Mouse (Mus musculus) kidney, adult 18-20 months (tissue): Measurements from ENCODE around the gene Agap2.

ENCODE experiments used
- DNase-seq: peaks from one replicate; pipeline ENCODE4 v3.0.0; 2021

Agap2 gene

GRCm38 (mm10) chr10:127078001-127078676 lies 3.1 kb downstream of the Agap2 start:
- DNase-seq = no peak

DNA sequence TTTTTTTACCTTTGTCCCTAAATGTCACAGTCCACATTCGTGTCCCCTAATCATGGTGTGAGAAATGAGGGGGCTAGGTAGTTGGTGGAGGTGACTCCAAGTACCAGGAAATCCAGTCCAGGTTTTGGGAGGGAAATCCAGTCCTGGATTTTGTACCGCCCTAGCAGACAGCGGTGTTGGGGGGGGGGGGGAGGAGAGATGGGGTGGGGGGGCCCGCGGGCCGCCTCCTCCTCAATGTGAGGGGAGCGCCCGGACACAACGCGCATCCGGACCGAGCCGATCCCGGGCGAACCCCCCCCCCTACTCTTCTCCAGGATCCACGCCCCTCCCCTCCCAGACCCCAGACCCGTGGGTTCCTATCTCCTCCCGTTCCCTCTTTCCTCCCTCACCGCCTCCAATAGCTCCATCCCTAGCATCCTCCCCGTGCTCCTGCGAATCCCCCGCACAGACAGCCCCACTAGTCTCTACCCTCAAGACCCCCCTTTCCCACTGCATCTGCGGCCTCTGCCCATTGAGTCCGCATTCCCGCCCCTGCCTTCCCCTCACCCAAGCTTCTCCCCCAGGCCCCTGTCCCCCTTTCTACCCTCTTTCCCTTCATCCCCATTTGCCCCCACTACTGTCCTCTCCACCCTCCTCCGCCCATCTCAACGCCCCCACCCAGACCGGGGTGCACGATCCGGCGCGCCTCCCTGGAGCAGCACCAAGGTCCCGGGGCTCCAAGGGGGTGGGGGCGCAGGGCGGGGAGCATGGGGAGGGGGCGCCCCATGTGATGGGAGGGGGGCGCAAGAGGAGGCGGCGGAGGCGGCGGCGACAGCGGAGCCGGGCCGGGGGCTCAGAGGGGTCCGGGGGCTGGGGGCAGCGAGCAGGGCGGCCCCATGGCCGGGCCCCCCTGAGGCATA lies 3.8 kb downstream of the Agap2 start:
- no peak for DNase-seq

- no peak for DNase-seq
Observed at GRCm38 (mm10) chr10:127079665-127080391, 4.7 kb downstream of the Agap2 start.

- DNase-seq = no peak
Observed at GRCm38 (mm10) chr10:127080901-127081780, 6.1 kb downstream of the Agap2 start.

- no peak for DNase-seq
Observed at GRCm38 (mm10) chr10:127081996-127082620, 7.0 kb downstream of the Agap2 start.

GRCm38 (mm10) chr10:127083292-127083914 lies 8.3 kb downstream of the Agap2 start:
- DNase-seq = no peak

DNA sequence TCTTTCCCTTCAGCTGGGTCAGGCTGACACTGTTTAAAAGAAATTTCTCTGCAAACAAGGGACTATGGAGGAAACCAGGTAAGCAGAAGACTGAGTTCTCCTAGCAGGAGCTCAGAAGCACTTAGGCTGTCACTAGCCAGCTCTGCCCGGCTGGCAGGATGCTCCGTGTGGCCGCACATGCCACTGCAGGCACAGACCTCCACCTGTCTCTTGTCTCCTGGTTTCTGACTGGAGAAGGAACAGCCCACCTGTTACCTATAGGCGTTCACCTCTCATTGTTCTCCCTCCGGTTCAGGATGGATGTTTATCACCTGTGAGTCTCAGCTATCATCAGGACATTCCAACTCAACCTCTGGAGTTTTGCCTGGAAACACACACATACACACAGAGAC lies 8.8 kb downstream of the Agap2 start:
- DNase-seq = no peak

- no peak for DNase-seq
Observed at GRCm38 (mm10) chr10:127085052-127085451, 10.0 kb downstream of the Agap2 start.

GRCm38 (mm10) chr10:127085633-127086032 lies 10.5 kb downstream of the Agap2 start:
- no peak for DNase-seq

DNA sequence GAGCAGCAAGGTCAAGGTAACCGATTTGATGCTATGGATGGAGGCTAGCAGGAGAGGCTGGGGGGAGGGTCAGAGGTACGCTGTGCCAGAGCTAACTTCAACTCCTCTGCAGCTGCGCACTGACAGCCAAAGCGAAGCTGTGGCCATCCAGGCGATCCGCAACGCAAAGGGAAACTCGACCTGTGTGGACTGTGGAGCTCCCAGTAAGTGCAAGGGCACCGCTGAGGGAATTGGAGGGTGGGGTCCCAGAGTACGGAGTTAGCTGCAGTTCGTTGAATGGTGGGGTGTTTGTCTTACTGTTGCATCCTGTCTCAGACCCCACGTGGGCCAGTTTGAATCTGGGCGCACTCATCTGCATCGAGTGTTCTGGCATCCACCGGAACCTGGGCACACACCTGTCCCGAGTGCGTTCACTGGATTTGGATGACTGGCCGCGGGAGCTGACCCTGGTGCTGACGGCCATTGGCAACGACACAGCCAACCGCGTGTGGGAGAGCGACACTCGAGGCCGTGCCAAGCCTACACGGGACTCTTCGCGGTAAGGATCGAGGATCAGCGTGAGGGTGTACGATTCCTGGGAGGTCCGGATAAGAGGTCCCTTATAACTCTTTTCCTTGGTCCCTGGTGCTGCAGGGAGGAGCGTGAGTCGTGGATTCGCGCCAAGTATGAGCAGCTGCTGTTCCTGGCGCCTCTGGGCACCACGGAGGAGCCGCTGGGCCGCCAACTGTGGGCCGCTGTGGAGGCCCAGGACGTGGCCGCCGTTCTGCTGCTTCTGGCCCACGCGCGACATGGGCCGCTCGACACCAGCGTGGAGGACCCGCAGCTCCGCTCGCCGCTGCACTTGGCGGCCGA lies 15.7 kb downstream of the Agap2 start:
- DNase-seq = peak; percentile 76

GRCm38 (mm10) chr10:127091507-127092396 lies 16.7 kb downstream of the Agap2 start:
- DNase-seq = peak; percentile 39

- DNase-seq = no peak
Observed at GRCm38 (mm10) chr10:127092742-127093141, 17.7 kb downstream of the Agap2 start.

- DNase-seq = peak; percentile 16
Observed at GRCm38 (mm10) chr10:127094382-127094802, 19.3 kb downstream of the Agap2 start.

DNA sequence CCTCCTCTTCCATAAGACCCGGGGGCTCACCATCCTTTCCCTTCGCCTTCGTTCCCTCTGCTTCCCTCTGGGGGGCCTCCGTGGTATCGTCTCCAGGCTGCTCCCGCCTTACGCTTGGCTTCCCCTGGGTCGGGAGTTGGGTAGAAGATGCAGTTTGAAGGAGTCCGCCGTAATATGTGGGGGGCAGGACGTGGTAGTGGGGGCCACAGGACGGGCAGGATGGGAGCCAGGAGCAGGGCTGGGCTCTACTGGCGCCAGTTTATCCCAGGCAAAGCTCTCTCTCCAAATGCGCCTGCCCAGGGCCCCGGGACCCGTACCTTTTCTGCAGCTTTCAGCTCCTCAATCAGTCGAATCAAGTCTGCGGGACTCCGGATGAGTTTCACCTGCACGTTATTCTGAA lies 23.4 kb downstream of the Agap2 start:
- no peak for DNase-seq

DNA sequence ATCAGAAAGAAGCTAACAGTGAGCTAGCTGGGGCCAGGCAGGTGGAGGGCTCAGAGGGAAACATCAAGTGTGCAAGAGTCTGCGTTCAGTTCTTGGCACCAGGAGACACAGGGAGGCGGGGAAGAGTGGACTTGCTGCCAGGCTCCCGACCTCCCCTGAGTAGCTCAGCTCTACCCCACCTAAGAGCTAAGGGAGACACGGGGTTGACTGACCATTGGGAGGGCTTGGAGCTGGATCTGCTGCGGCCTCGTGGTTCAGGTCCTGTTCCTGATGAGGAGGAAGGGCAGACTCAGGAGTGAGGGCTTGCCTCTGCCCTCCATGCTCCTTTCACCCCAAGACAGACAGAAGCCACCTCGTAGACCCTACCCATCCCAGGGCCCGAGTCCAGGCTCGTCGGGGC lies 24.1 kb downstream of the Agap2 start:
- no peak for DNase-seq

- DNase-seq = no peak
Observed at GRCm38 (mm10) chr10:127099868-127100267, 24.8 kb downstream of the Agap2 start.

DNA sequence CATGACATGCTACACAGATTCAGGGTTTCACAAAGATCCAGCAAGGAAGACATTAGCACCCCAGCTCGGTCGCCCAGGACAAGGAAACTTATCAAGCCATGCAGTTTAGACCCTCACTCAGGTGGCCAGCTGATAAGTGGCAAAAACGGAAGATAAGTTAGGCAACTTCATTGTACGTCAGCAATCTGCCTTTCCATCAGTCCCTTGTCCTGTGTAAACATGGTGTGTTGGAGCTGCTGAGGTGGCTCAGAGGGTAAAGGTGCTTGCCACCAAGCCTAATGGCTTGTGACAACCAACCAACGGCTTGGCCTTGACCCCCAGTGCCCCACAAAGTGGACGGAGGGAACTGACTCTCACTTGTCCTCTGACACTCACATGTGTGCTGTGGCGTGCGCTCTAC lies 25.3 kb downstream of the Agap2 start:
- no peak for DNase-seq

DNA sequence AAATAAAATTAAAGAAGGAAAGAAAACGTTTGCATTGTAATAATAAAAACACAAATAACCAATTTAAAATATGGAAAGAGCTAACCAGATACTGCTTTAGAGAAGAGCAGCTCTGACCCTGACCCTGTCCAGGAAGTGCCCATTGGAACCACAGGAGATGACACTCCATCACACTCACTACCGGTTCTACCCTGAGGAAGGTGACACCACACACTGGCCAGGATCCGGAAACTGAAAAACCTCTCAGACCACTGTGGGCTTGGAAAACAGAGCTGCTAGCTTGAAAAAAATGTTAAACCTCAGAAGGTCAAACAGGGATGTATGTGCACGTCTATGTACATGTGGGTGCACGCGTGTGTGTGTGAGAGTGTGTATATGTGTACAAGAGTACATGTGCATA lies 26.1 kb downstream of the Agap2 start:
- no peak for DNase-seq

- no peak for DNase-seq
Observed at GRCm38 (mm10) chr10:127103631-127104030, 28.5 kb downstream of the Agap2 start.
